Mouse (Mus musculus): Measurements from ENCODE around the gene Col1a1. TPM values are rescaled to one million over a fixed set of nuclear protein-coding genes. Genes with fewer than 3 reads are reported as not detected.

Col1a1 gene
- polyA plus RNA-seq, 1 experiment from 2014 or later, result 380 TPM

- no peaks in the 10 kb centered on the region for H3K27me3 ChIP-seq (ENCODE audit: control insufficient read depth, insufficient read depth, low read length)
- WGBS, result 2% methylated on average over 19 of the region's 22 CpGs
- peak overlapping the region; percentile 99 for H3K4me2 ChIP-seq (replicated peaks; ENCODE audit: low read depth, low read length)
- 0 out of 2 replicates have a peak, but pooled peaks have one; percentile 6 for ATAC-seq (ENCODE audit: low FRiP score, low TSS enrichment)
- peak overlapping the region; percentile 55 for H3K27ac ChIP-seq (ENCODE audit: low read depth, low read length)
- peaks cover 28% of the 10 kb centered on the region for H3K36me3 ChIP-seq (ENCODE audit: control insufficient read depth, insufficient read depth, low read length)
- H3K9me3 ChIP-seq (ENCODE audit: control insufficient read depth, low read length), result no peaks in the 10 kb centered on the region
- H3K9ac ChIP-seq (ENCODE audit: low read depth, low read length), result peak overlapping the region; percentile 92
- H3K4me3 ChIP-seq (ENCODE audit: low read length), result peak overlapping the region; percentile 94
- H3K4me1 ChIP-seq (ENCODE audit: control insufficient read depth, insufficient read depth, low read length), result peaks cover 52% of the 10 kb centered on the region
Observed at GRCm38 (mm10) chr11:94992754-94993606, 57.0 kb downstream of the Col1a1 start.

DNA sequence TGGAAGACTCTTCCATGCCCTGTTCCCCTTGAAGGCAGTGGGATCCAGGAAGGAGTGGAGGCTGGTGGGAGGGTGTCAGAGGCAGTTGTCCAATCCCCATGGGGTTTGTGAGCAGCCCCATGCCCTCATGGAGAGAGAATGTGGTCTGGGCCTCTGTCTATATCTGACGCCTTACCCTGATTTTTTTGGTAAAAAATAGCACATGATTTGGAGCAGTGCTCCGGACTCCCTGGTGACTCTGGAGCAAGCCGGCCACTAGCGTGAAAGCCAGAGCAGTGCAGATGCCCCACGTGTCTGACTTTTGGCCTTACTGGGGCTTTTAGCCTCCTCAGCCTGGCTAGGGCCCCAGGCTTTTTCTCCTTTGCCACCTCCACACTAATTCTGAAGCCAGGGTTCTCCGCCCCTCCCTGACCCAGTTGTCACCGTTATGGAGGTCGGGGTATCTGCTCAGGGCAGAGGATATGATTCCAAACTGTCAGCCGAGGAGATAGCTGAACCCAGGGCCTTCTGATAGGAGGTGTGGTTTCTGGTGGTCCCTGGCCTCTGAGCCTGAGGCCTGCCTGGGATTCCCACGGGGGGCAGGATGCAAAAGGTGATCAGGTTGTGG lies 58.3 kb downstream of the Col1a1 start:
- Histone ChIP-seq H3K4me1 (ENCODE audit: control insufficient read depth, insufficient read depth, low read length) (peaks cover 45% of the 10 kb centered on the region), H3K9ac (ENCODE audit: low read depth, low read length) (peak overlapping the region; percentile 92), H3K4me2 (replicated peaks; ENCODE audit: low read depth, low read length) (peak overlapping the region; percentile 99), H3K9me3 (ENCODE audit: control insufficient read depth, low read length) (no peaks in the 10 kb centered on the region), H3K36me3 (ENCODE audit: control insufficient read depth, insufficient read depth, low read length) (peaks cover 41% of the 10 kb centered on the region), H3K4me3 (ENCODE audit: low read length) (peak overlapping the region; percentile 94), H3K27ac (ENCODE audit: low read depth, low read length) (no peak overlapping the region), H3K27me3 (ENCODE audit: control insufficient read depth, insufficient read depth, low read length) (no peaks in the 10 kb centered on the region)
- WGBS, result 31% methylated on average over 10 of the region's 10 CpGs
- no peak for ATAC-seq (ENCODE audit: low FRiP score, low TSS enrichment)

DNA sequence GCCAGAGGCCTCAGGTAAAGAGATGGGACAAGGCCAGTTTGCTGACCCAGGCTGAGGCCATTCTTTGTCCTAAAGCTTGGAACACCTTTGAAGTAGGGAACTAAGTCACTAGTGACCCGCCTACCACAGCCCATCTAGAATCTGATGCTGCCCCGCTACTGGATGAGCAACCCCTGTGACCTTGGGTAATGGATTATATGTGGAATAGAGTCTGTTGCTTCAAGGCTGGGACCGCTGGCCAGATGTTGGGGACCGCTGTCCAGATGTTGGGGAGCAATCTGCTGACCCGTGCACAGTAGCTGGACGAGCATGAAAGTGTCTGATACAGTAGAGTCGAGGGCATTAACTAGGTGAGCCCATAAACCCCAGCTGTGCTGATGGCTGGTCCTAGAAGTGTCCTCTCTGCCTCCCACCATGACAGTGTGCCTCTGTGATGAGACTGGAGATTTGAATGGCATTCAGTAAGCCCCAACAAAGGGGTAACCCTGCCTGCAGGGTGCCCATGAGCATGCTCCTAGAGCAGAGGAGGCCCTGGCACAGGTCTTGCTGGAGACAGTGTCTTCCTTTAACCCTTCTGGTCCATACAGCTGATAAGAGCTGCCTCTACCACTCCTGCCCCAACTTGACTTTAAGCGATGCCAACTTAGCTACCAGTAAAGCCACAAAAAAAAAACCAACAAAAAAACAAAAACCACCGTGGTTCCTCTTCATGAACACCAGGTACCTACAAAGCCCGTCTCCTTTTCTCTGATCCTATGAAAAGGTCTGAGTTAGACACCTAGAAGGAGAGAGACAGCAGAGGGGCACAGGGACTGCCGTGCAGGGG lies 59.1 kb downstream of the Col1a1 start:
- H3K4me2 ChIP-seq (replicated peaks; ENCODE audit: low read depth, low read length), result peak overlapping the region; percentile 99
- peaks cover 41% of the 10 kb centered on the region for H3K4me1 ChIP-seq (ENCODE audit: control insufficient read depth, insufficient read depth, low read length)
- peaks cover 47% of the 10 kb centered on the region for H3K36me3 ChIP-seq (ENCODE audit: control insufficient read depth, insufficient read depth, low read length)
- H3K9me3 ChIP-seq (ENCODE audit: control insufficient read depth, low read length), result no peaks in the 10 kb centered on the region
- peak overlapping the region; percentile 94 for H3K4me3 ChIP-seq (ENCODE audit: low read length)
- no peak overlapping the region for H3K27ac ChIP-seq (ENCODE audit: low read depth, low read length)
- WGBS, result 75% methylated on average over 11 of the region's 11 CpGs
- H3K9ac ChIP-seq (ENCODE audit: low read depth, low read length), result peak overlapping the region; percentile 92; the same call in 1 of the 2 replicates
- no peaks in the 10 kb centered on the region for H3K27me3 ChIP-seq (ENCODE audit: control insufficient read depth, insufficient read depth, low read length)
- no peak for ATAC-seq (ENCODE audit: low FRiP score, low TSS enrichment)

DNA sequence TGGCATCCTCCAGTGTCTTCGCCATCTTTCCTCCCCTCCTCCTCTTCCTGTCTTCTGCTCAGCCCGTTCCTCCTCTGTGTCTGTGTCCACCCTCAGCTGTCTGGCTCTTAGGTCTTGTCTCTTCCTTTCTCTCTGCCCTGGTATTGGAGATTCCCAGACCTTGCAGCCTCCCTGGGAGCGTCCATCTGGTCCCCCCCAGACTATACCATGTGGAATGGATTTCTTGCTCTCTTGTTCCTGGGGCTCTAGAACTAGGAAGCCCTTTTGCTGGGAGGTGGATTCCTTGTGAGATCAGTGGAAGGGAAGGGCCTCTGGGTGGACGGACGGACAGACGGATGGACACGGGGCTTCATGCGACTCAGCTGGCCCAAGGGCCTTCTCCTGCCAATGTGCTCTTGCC lies 60.1 kb downstream of the Col1a1 start:
- Histone ChIP-seq H3K4me1 (ENCODE audit: control insufficient read depth, insufficient read depth, low read length) (peaks cover 49% of the 10 kb centered on the region), H3K27ac (ENCODE audit: low read depth, low read length) (no peak overlapping the region), H3K36me3 (ENCODE audit: control insufficient read depth, insufficient read depth, low read length) (peaks cover 53% of the 10 kb centered on the region), H3K4me3 (ENCODE audit: low read length) (no peak overlapping the region), H3K9me3 (ENCODE audit: control insufficient read depth, low read length) (no peaks in the 10 kb centered on the region), H3K9ac (ENCODE audit: low read depth, low read length) (no peak overlapping the region), H3K27me3 (ENCODE audit: control insufficient read depth, insufficient read depth, low read length) (no peaks in the 10 kb centered on the region), H3K4me2 (replicated peaks; ENCODE audit: low read depth, low read length) (no peak overlapping the region; the same call in 1 of the 2 replicates)
- 83% methylated on average over 8 of the region's 8 CpGs for WGBS
- no peak for ATAC-seq (ENCODE audit: low FRiP score, low TSS enrichment)

- H3K36me3 ChIP-seq (ENCODE audit: control insufficient read depth, insufficient read depth, low read length), result peaks cover 59% of the 10 kb centered on the region
- no peak overlapping the region for H3K4me3 ChIP-seq (ENCODE audit: low read length)
- peaks cover 49% of the 10 kb centered on the region for H3K4me1 ChIP-seq (ENCODE audit: control insufficient read depth, insufficient read depth, low read length)
- ATAC-seq (ENCODE audit: low FRiP score, low TSS enrichment), result no peak
- H3K9ac ChIP-seq (ENCODE audit: low read depth, low read length), result no peak overlapping the region
- H3K27me3 ChIP-seq (ENCODE audit: control insufficient read depth, insufficient read depth, low read length), result no peaks in the 10 kb centered on the region
- no peak overlapping the region for H3K4me2 ChIP-seq (replicated peaks; ENCODE audit: low read depth, low read length)
- H3K27ac ChIP-seq (ENCODE audit: low read depth, low read length), result no peak overlapping the region
- 90% methylated on average over 6 of the region's 6 CpGs for WGBS
- no peaks in the 10 kb centered on the region for H3K9me3 ChIP-seq (ENCODE audit: control insufficient read depth, low read length)
Observed at GRCm38 (mm10) chr11:94996984-94997383, 61.0 kb downstream of the Col1a1 start.

DNA sequence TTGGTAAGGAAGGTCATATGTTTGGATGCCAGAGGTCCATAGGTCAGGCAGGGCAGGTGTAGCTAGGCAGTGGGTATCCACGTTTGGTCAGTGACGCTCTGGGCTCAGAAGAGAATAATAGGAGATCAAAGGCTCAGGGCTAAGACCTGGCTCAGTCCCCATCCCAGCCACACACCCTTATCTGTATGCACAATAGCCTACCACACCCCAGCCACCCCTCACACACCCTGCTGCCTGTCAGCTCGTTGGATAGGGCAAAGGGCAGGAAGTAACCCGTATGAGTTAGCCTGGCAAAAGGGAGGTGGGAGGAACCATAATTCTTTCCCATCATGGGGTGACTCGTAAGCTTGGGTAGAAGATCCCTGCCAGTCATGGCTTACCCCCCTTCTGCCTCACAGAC lies 61.6 kb downstream of the Col1a1 start:
- ATAC-seq (ENCODE audit: low FRiP score, low TSS enrichment), result no peak
- H3K27ac ChIP-seq (ENCODE audit: low read depth, low read length), result no peak overlapping the region
- H3K4me1 ChIP-seq (ENCODE audit: control insufficient read depth, insufficient read depth, low read length), result peaks cover 45% of the 10 kb centered on the region
- H3K4me2 ChIP-seq (replicated peaks; ENCODE audit: low read depth, low read length), result no peak overlapping the region
- 55% methylated on average over 5 of the region's 5 CpGs for WGBS
- no peaks in the 10 kb centered on the region for H3K9me3 ChIP-seq (ENCODE audit: control insufficient read depth, low read length)
- H3K4me3 ChIP-seq (ENCODE audit: low read length), result no peak overlapping the region
- H3K36me3 ChIP-seq (ENCODE audit: control insufficient read depth, insufficient read depth, low read length), result peaks cover 66% of the 10 kb centered on the region
- no peak overlapping the region for H3K9ac ChIP-seq (ENCODE audit: low read depth, low read length)
- no peaks in the 10 kb centered on the region for H3K27me3 ChIP-seq (ENCODE audit: control insufficient read depth, insufficient read depth, low read length)

GRCm38 (mm10) chr11:94998041-94998531 lies 62.1 kb downstream of the Col1a1 start:
- Histone ChIP-seq H3K36me3 (ENCODE audit: control insufficient read depth, insufficient read depth, low read length) (peaks cover 71% of the 10 kb centered on the region), H3K9me3 (ENCODE audit: control insufficient read depth, low read length) (no peaks in the 10 kb centered on the region), H3K9ac (ENCODE audit: low read depth, low read length) (no peak overlapping the region), H3K27ac (ENCODE audit: low read depth, low read length) (no peak overlapping the region), H3K4me1 (ENCODE audit: control insufficient read depth, insufficient read depth, low read length) (peaks cover 40% of the 10 kb centered on the region), H3K27me3 (ENCODE audit: control insufficient read depth, insufficient read depth, low read length) (no peaks in the 10 kb centered on the region), H3K4me3 (ENCODE audit: low read length) (no peak overlapping the region), H3K4me2 (replicated peaks; ENCODE audit: low read depth, low read length) (no peak overlapping the region)
- ATAC-seq (ENCODE audit: low FRiP score, low TSS enrichment), result no peak
- WGBS, result 90% methylated on average over 16 of the region's 16 CpGs

DNA sequence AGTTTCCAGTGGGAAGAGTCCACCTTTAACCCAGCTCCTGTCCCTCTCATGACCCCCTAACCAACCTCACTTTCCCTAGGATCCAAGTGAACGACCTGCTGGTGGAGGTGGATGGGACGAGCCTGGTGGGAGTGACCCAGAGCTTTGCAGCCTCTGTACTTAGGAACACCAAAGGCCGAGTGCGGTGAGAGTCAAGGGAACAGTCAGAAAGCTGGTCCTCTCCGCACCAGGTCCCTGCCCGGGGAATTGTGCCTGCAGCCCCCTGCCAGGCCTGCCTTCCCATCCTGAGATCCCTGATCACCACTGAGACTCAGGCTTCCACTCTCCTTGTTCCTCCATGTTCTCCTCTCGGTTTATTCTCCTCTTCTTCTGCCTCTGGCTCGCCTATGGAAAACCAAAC lies 64.1 kb downstream of the Col1a1 start:
- Histone ChIP-seq H3K4me1 (ENCODE audit: control insufficient read depth, insufficient read depth, low read length) (peaks cover 19% of the 10 kb centered on the region), H3K27ac (ENCODE audit: low read depth, low read length) (peak overlapping the region; percentile 74), H3K4me3 (ENCODE audit: low read length) (no peak overlapping the region), H3K4me2 (replicated peaks; ENCODE audit: low read depth, low read length) (no peak overlapping the region), H3K36me3 (ENCODE audit: control insufficient read depth, insufficient read depth, low read length) (peaks cover 77% of the 10 kb centered on the region), H3K27me3 (ENCODE audit: control insufficient read depth, insufficient read depth, low read length) (no peaks in the 10 kb centered on the region), H3K9ac (ENCODE audit: low read depth, low read length) (no peak overlapping the region), H3K9me3 (ENCODE audit: control insufficient read depth, low read length) (no peaks in the 10 kb centered on the region)
- WGBS, result 61% methylated on average over 8 of the region's 8 CpGs
- ATAC-seq (ENCODE audit: low FRiP score, low TSS enrichment), result no peak

Measured in kidney, embryonic 14.5 days (tissue).